Mouse (Mus musculus) heart, postnatal 25 days (tissue): Measurements from ENCODE around the gene Tmem130. TPM values are rescaled to one million over a fixed set of nuclear protein-coding genes. Genes with fewer than 3 reads are reported as not detected.

Source experiments
- DNase-seq: peaks from one replicate; pipeline ENCODE4 v3.0.0; 2022; ENCODE audit warnings: low spot score
- intact Hi-C: fragments of 180-260 bp; cut with DNase I; formaldehyde crosslinking; loops from one replicate; pipeline ENCODE4 v1.15.1; 2025
- total RNA-seq, 2 experiments: library from RNA; stranded (reverse); gene quantifications; 2 replicates each; pipeline ENCODE4 v1.2.3; 2021

Gene Tmem130
- total RNA-seq, 2 experiments from 2014 or later = 0.21 to 0.36 TPM

DNA sequence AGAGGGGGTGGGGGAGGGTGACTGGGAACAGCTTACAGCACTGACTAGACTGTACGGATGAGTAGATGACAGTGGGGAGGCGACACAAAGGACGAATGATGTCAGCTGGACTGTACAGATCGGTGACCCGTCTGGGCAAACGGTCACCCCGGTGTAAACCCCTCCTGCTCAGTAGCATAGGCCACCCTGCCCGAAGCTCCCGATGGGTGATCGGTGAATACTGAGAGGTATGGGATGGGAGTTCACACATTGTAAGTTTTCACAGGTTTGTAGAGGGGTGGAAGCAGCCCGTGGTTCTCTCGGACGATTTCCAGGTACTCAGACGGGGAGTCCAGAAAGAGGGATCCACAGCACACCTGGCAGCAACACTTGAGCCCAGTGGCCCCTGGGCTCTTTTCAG, 24.5 kb downstream of the Tmem130 start:
- intact Hi-C loops = loop anchor here (10.0 kb wide), 1 partner anchor 532 kb away; no protein-coding TSS in a partner anchor

DNA sequence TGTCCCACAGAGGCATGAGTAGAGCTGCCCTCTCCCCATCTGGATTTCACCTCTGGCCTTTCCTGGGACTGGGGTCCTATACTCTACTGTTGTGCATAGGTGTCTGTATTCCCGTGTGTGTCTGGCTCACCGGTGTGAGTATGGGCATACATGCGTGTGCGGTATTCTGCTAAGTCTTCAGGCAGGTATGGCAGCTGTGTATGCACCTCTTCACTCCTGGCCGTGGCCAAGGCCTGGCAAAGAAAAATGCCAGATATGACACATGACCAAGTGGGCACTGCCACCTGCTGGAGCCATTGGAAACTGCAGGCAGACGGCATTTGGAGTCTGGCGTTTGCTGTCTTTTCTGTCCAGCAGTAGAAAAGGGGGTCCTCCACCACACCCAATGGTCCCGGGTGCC, 26.7 kb downstream of the Tmem130 start:
- DNase-seq = no peak
- intact Hi-C loops = loop anchor here (2.0 to 10.0 kb wide), 2 partner anchors 346 to 530 kb away; no protein-coding TSS in a partner anchor

More for the DNA sequence above, 24.5 kb downstream of the Tmem130 start:
- no peak for DNase-seq

DNA sequence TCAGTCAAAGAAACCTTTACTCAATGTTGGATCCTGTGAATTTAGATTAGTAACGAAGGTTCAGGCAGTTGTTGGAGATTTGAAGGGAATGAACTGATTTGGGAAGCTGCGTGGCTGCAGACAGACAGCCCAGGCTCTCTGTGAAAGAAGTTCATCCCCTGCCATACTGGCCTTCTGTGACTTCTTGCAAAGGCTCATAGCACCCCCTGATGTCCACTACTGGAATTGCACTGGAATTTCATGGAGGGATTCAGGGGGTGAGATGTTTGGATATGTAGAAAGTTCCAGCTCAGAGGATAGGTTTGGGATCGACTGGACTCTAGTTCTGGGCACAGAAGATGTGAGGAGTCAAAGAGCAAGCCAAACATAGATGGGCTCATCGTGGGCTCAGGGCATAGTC, 27.7 kb downstream of the Tmem130 start:
- DNase-seq = no peak
- intact Hi-C loops = loop anchor here (2.0 to 10.0 kb wide), 2 partner anchors 345 to 529 kb away; no protein-coding TSS in a partner anchor

DNA sequence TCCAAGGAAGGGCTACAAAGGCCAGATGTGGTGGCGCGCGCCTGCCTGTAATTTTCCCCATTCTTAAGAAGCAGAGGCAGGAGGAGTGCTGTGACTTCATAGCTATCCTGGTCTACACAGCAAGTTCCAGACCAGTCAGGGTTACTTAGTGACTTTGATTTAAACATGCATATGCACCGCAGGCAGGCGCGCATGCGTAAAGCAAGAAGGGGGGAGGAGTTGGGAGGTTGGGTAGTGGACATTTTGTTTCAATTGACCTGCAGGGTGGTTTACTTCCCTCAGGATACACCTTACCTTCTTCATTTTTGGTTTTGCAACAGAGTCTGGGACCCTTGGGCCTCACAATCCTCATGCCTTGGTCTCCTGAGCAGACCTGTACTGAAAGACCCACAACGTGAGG, 32.4 kb downstream of the Tmem130 start:
- intact Hi-C loops = no loop called here
- no peak for DNase-seq

GRCm38 (mm10) chr5:144728237-144728636, 33.4 kb downstream of the Tmem130 start:
- intact Hi-C loops = no loop called here

DNA sequence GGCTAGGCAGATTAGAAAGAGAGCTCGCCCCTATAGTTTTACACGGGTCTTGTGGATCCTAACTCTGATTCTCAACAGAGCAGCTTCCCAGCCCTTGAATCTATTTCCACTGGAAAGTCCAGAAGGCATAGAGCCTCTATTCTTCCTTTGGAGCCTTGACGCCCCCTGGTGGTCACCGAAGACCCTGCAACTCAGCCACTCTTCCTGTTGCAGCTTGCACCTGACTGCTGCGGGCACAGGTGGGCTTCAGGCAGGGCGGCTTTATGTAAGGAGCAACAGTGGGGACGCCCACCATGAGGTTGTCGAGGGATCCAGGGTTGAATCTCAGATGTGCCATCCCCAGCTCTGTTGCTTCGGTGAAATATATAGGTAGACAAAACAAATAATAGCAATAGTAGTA, 34.5 kb downstream of the Tmem130 start:
- DNase-seq = no peak
- intact Hi-C loops = loop anchor here (2.0 kb wide), 1 partner anchor 338 kb away; no protein-coding TSS in a partner anchor

More at GRCm38 (mm10) chr5:144728237-144728636, 33.4 kb downstream of the Tmem130 start:
- no peak for DNase-seq

DNA sequence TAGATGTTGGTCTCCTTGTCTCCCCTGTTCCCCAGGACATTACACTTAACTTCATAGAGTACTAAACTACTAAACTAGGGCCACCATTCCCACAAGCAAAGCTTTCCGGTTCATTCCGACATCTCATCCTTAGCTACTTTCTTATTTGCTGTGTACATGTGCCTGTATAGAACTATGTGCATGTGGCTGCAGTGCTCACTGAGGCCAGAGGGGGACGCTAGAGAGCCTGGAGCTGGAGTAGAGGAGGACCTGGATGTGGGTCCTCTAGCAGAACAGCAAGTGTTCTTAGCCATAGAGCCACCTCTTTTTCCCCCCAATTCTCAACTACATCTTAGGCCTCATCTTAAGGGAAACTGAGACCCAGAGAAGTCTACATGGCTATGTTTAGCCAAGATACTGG, 36.1 kb downstream of the Tmem130 start:
- no peak for DNase-seq
- intact Hi-C loops = no loop called here

GRCm38 (mm10) chr5:144724926-144725325, 36.7 kb downstream of the Tmem130 start:
- intact Hi-C loops = no loop called here
- DNase-seq = no peak

GRCm38 (mm10) chr5:144720281-144720680, 41.3 kb downstream of the Tmem130 start:
- intact Hi-C loops = no loop called here

DNA sequence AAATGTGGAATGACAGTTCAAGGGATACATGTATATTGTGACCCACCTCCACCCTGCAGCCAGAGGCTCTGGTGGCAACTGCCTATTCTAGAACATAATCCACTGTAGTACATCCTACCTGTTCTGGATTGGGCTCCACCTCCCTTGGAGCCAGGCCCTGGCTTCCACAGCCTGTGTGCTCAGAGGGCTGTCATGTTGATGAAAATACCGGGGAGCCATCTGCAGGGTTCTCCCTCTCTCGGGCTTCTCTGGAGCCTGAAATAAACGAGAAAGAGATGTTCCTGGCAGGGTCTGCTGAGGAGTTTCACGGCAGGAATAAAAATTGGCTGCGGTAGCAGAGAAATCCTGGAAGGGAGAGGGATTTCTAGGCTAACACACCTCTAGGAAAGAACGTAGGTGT, 41.8 kb downstream of the Tmem130 start:
- DNase-seq = no peak
- intact Hi-C loops = no loop called here

More at GRCm38 (mm10) chr5:144720281-144720680, 41.3 kb downstream of the Tmem130 start:
- DNase-seq = no peak

DNA sequence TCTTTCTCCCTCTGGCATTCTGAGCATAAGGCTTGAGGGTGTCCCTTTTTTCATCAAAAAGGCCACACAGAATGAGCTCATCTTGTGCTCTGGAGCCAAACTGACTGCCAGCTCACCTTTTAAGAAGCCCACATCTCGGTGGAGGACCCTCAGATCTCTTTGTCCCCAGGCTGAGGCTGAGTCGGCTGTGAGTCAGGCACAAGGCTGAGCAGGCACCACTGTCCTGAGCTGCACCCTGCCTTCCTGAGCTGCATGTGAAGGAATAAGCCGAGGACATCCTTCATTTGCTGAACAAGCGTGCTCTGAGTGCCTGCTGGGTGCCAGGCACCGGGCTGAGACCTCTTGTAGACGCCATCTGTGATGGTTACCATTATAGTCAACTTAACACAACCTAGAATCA, 44.4 kb downstream of the Tmem130 start:
- intact Hi-C loops = no loop called here
- no peak for DNase-seq

- DNase-seq = no peak
- intact Hi-C loops = no loop called here
These were observed 48.2 kb downstream of the Tmem130 start for GRCm38 (mm10) chr5:144713371-144713770.

DNA sequence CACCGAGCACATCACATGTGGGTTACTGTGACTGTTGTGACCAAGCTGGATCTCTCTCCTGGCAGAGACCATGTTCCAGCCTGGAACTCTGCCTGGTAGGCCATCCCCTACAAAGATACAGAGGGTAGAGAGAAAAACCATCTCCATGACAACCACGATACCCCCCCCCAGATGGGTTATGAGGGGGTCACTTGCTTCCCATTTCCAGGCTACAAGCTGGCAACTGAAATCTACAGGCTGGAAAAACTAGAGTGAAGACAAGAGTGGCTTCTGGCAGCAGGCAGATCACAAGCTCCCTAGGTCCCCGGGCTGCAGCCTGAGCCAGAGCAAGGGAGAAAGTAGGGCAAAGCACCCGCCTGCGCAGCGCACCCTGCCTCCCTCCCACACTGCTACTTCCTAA, 54.0 kb downstream of the Tmem130 start:
- intact Hi-C loops = no loop called here
- no peak for DNase-seq

GRCm38 (mm10) chr5:144703464-144704368, 57.9 kb downstream of the Tmem130 start:
- DNase-seq = no peak
- intact Hi-C loops = no loop called here

DNA sequence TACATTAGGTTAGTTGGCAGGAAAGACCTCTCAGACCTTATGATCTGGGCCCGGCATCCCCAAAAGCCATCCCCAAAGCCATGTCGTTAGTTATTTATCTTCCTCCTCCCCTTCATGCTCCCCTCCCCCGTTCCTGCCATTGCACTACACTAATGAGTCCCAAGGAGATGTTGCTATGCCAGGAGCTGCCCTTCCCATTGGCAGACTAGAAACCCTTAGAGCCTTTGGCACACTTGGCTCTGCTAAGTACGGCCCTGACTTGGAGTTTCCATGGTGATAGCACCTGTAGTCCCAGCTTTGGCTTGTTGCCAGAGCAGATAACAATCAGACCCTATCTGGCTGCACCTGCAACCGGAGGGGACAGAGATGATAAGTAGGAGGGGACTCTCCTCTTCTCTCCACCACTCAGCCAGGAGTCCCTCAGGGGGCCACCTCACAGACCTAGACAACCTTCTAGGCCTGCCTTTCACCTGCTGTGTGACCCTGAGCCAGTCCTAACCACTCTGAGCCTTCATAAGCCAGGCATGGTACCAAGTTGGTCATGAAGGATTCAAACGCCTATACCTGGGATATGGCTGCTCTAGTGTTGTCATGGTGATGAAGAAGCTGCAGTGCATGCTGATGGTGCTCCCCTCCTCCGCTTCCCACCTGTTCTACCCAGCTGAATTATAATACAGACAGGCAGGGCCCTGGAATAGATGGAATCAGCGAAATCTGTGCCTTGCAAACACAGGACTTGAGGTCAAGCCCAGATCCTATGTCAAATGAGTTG, 66.1 kb downstream of the Tmem130 start:
- DNase-seq = no peak
- intact Hi-C loops = no loop called here

GRCm38 (mm10) chr5:144694161-144694560, 67.5 kb downstream of the Tmem130 start:
- intact Hi-C loops = no loop called here
- no peak for DNase-seq

DNA sequence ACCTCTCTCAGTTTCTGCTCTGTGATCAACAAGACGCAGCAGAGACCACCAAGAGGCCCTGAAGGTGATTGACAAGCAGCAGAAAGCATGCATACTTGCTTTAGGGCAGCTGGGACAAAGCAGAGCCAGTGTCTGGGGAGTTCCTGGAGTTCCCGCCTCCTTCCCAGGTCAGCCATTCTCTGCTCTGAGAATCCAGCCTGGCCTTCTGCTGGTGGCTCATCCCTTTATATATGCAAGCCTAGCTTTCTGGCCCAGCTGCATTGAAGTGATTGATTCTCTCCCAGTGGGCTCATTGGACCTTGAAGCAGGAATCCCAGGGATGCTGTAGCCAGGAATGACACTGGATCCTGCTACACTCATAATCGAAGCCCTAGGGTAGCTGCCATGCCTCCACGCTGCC, 70.2 kb downstream of the Tmem130 start:
- intact Hi-C loops = no loop called here
- DNase-seq = no peak

- no peak for DNase-seq
- intact Hi-C loops = no loop called here
These were observed 73.2 kb downstream of the Tmem130 start for GRCm38 (mm10) chr5:144688371-144688770.
